Mouse (Mus musculus): ENCODE results near the gene Ppil4.

DNA sequence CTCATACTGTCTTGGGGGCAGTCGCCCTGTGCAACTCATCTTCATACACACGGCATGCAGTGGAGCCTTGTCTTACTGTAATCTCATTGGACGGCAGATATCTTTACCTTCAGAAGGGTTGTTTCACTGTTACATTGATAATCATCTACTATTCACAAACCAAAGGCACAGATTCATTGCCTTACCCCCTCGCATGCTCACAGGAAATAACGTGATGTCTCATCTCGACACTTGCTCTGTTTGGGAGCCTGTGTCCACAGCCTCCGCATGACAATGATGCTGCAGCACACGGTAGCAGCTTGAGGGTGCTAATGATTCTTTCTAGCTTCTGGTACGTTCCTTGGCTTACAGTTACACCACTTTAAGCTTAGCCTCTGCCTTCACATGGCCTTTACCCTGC is 33.4 kb downstream of the Ppil4 start:
- no peak for TF ChIP-seq CTCF (IDR thresholded peaks at IDR 0.05; ENCODE audit: borderline replicate concordance, insufficient read depth, low read depth, low read length)
- TF ChIP-seq POLR2A (IDR thresholded peaks at IDR 0.05; ENCODE audit: borderline replicate concordance, insufficient read depth, low read length): no peak

Data from cerebellum, adult 2 months (tissue).